Mouse (Mus musculus) heart, embryonic 15.5 days (tissue): Measurements from ENCODE around the gene Pcdh15. TPM values are rescaled to one million over a fixed set of nuclear protein-coding genes. Genes with fewer than 3 reads are reported as not detected.

Experiments
- ATAC-seq: fragments of 200-750 bp; cut with Nextera tagmentation; replicated peaks from 2 replicates; pipeline ENCODE4 v1.8.0; 2017; ENCODE audit warnings: low read depth, moderate TSS enrichment; ENCODE audit not compliant: insufficient number of reproducible peaks, insufficient read depth, low FRiP score
- H3K27ac ChIP-seq: fragments of 300-500 bp; sonication (generic); 2 replicates; pipeline ENCODE4 v1.5.1; 2015; ENCODE audit warnings: mild to moderate bottlenecking, inconsistent platforms
- H3K27me3 ChIP-seq: fragments of 300-500 bp; sonication (generic); 2 replicates; pipeline ENCODE4 v1.6.1; 2015; ENCODE audit warnings: inconsistent platforms
- H3K36me3 ChIP-seq: fragments of 300-500 bp; sonication (generic); 2 replicates; pipeline ENCODE4 v1.6.1; 2015; ENCODE audit warnings: mild to moderate bottlenecking, inconsistent platforms
- H3K4me1 ChIP-seq: fragments of 300-500 bp; sonication (generic); replicated peaks from 2 replicates; pipeline ENCODE4 v1.6.1; 2015; ENCODE audit warnings: inconsistent platforms
- H3K4me2 ChIP-seq: fragments of 300-500 bp; sonication (generic); 2 replicates; pipeline ENCODE4 v1.6.1; 2015; ENCODE audit warnings: inconsistent platforms, mild to moderate bottlenecking, moderate library complexity
- H3K4me3 ChIP-seq: fragments of 300-500 bp; sonication (generic); 2 replicates; pipeline ENCODE4 v1.5.1; 2015; ENCODE audit warnings: mild to moderate bottlenecking, inconsistent platforms
- H3K9ac ChIP-seq: fragments of 300-500 bp; sonication (generic); 2 replicates; pipeline ENCODE4 v1.6.1; 2015; ENCODE audit warnings: mild to moderate bottlenecking, inconsistent platforms
- H3K9me3 ChIP-seq: fragments of 300-500 bp; sonication (generic); replicated peaks from 2 replicates; pipeline ENCODE4 v1.6.1; 2016; ENCODE audit warnings: inconsistent platforms
- WGBS: fragments of 180-500 bp; shearing (Covaris S2); methylation state at CpG from one replicate; pipeline ENCODE4 v1.1.7; 2015; ENCODE audit warnings: mixed read lengths; 5-methylcytosine and 5-hydroxymethylcytosine counted together
- polyA plus RNA-seq: library from polyadenylated mRNA; unstranded; fragments of >200 nt; fragmentation: Nextera tagmentation; extraction: Ambion mirVana; gene quantifications from 2 replicates; pipeline ENCODE4 v1.2.1, GENCODE M21; 2015

Gene Pcdh15
- polyA plus RNA-seq, 1 experiment from 2014 or later, result 0.45 TPM

DNA sequence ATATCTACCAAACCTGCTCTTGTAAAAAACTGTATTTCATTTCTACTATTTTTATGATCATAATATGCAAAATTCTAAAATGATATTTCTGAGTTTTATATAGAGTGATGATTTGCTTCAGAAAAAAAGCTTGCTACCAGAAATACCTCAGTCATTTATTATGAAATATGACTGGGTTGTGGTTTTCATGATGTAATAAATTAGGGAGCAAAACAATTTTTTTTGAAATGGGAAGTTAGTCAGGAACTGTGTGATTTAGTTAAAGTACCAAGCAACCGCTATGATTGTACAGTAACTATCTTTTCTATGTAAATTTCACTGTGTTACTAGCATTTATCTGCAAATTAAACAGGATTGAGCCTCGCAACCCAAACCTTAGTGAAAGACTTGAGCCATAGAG lies 1480.8 kb downstream of the Pcdh15 start:
- Histone ChIP-seq H3K27ac (no peak overlapping the region), H3K9me3 (no peaks in the 10 kb centered on the region), H3K4me2 (no peak overlapping the region), H3K4me3 (no peak overlapping the region), H3K4me1 (no peaks in the 10 kb centered on the region), H3K9ac (no peak overlapping the region), H3K27me3 (no peaks in the 10 kb centered on the region), H3K36me3 (no peaks in the 10 kb centered on the region)
- WGBS, result 82% methylated on average over 2 of the region's 2 CpGs
- no peak for ATAC-seq

DNA sequence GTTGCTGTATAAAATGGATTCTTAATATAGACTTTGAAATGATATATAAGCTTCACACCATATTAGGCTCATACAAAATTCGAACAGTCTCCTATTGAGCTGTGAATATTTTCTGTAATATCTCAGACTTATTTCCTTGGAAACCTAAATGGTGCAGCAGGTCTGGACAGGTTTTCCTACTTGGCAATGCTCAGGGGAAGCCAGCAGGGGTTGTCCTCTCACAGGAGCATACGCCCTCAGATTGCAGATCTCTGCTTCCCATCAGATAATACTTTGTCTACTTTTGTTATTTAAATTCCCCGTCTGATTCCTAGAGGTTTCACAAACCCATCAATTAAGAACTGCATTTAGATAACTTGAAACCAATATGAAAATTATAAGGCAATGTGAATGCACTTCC lies 1492.7 kb downstream of the Pcdh15 start:
- no peak for ATAC-seq
- Histone ChIP-seq H3K4me2 (no peak overlapping the region), H3K9ac (no peak overlapping the region), H3K36me3 (no peaks in the 10 kb centered on the region), H3K27me3 (no peaks in the 10 kb centered on the region), H3K9me3 (no peaks in the 10 kb centered on the region), H3K4me3 (no peak overlapping the region), H3K27ac (no peak overlapping the region), H3K4me1 (no peaks in the 10 kb centered on the region)
- 56% methylated on average over 3 of the region's 3 CpGs for WGBS

DNA sequence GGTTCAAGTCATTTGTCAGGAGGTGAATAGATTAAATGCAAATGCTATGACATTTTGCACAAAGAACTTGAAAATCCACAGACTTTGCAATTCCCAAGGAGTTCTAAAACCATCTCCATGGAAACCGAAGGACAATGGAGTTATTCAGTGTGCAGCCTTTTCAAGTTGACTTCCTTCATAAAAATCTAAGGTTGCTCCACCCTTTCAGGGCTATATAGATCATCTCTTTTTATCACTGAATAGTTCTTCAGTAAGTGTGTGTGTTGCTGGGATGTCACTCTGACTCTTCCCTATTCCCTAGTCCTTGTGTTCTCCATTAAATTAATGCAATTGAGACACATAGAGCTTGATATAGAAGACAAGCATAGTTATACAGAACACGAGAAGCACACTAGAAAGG lies 1508.5 kb downstream of the Pcdh15 start:
- WGBS, result 76% methylated on average over 2 of the region's 2 CpGs
- Histone ChIP-seq H3K36me3 (no peaks in the 10 kb centered on the region), H3K27me3 (no peaks in the 10 kb centered on the region), H3K4me3 (no peak overlapping the region), H3K9ac (no peak overlapping the region), H3K4me1 (no peaks in the 10 kb centered on the region), H3K9me3 (no peaks in the 10 kb centered on the region), H3K27ac (no peak overlapping the region), H3K4me2 (no peak overlapping the region)
- ATAC-seq, result no peak

- WGBS, result 54% methylated on average over 2 of the region's 2 CpGs
- H3K9me3 ChIP-seq, result no peaks in the 10 kb centered on the region
- no peak overlapping the region for H3K4me2 ChIP-seq
- H3K4me1 ChIP-seq, result no peaks in the 10 kb centered on the region
- H3K27ac ChIP-seq, result no peak overlapping the region
- no peak for ATAC-seq
- H3K36me3 ChIP-seq, result no peaks in the 10 kb centered on the region
- H3K4me3 ChIP-seq, result no peak overlapping the region
- no peak overlapping the region for H3K9ac ChIP-seq
- no peaks in the 10 kb centered on the region for H3K27me3 ChIP-seq
Observed at GRCm38 (mm10) chr10:74621837-74622236, 1522.7 kb downstream of the Pcdh15 start.

DNA sequence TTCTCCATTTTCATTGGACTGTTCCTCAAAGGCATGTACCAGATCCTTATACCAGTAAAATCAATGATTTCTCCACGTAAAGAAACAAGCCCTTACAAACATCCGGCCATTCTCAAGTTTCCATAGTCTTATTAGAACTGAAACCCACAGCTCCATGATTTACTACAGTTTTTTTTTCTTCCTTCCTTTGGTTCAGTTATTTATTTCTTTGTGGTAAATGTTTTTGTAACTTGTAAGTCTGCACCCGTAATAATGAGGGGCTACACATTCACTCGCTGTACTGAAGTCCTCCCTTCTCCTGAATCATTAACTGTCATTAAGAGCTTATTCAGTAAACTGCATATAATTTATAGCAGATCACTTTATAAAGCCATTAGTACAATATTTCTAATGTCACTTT lies 1526.6 kb downstream of the Pcdh15 start:
- WGBS, result 72% methylated on average over 4 of the region's 4 CpGs
- no peaks in the 10 kb centered on the region for H3K36me3 ChIP-seq
- no peak overlapping the region for H3K9ac ChIP-seq

DNA sequence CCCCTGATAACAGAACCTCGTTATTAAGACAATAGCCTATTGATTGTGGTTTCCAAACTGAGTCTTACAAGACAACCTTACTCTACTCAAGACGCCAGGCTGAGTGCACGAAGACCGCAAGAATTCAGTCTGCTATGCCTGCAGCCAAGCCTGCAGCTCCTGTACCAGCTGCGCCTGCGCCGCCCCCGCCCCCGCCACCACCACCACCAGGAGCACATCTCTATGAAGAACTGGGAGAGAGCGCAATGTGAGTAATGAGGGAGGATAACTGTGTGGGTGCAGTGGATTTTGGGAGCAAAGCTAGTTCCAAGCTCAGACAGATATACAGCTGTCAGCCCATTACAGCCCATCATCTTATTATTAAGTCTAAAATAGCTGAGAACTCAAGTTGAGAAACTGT lies 1527.5 kb downstream of the Pcdh15 start:
- no peak for ATAC-seq
- 63% methylated on average over 10 of the region's 10 CpGs for WGBS
- H3K9me3 ChIP-seq, result no peaks in the 10 kb centered on the region
- no peaks in the 10 kb centered on the region for H3K36me3 ChIP-seq
- no peak overlapping the region for H3K27ac ChIP-seq
- no peaks in the 10 kb centered on the region for H3K27me3 ChIP-seq
- no peak overlapping the region for H3K9ac ChIP-seq
- H3K4me1 ChIP-seq, result no peaks in the 10 kb centered on the region
- H3K4me3 ChIP-seq, result no peak overlapping the region
- no peak overlapping the region for H3K4me2 ChIP-seq

More for the DNA sequence above, 1526.6 kb downstream of the Pcdh15 start:
- no peak overlapping the region for H3K4me2 ChIP-seq
- no peak overlapping the region for H3K27ac ChIP-seq
- no peaks in the 10 kb centered on the region for H3K9me3 ChIP-seq
- ATAC-seq, result no peak
- H3K27me3 ChIP-seq, result no peaks in the 10 kb centered on the region
- H3K4me3 ChIP-seq, result no peak overlapping the region
- no peaks in the 10 kb centered on the region for H3K4me1 ChIP-seq

DNA sequence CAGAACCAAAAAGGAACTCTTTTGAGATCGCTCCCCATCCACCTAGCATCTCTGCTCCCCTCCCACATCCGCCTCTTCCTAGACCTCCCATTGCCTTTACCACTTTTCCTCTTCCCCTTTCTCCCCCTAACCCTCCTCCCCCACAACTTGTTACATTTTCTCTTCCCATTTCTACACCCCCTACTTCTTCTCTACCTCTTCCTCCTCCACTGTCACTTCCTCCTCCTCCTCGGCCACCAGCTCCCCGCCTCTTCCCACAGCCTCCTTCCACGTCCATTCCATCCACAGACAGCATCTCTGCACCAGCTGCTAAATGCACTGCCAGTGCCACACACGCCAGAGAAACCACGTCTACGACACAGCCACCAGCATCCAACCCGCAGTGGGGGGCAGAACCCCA lies 1532.2 kb downstream of the Pcdh15 start:
- Histone ChIP-seq H3K27ac (no peak overlapping the region), H3K27me3 (no peaks in the 10 kb centered on the region), H3K9ac (no peak overlapping the region), H3K4me1 (no peaks in the 10 kb centered on the region), H3K9me3 (no peaks in the 10 kb centered on the region), H3K4me2 (no peak overlapping the region), H3K4me3 (no peak overlapping the region), H3K36me3 (no peaks in the 10 kb centered on the region)
- WGBS, result 74% methylated on average over 9 of the region's 9 CpGs
- no peak for ATAC-seq

DNA sequence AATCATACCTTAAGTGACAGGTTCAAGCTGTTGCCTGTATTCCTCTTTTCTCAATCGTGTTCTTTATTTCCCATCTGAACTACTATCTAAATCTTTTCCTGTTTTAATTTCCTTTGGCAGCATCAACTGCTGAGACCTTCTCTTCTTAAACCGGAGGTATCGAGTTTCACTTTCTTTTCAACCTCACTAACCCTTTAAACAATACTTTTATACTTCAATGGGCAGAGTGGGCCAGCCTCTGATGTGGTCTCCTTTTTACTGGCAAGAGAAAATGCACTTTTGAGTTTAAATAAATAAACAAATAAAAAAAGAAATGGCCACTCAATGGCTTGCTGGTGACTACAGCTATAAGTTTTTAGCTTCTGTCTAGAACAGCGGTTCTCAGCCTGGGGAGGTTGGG lies 1537.9 kb downstream of the Pcdh15 start:
- WGBS, result 54% methylated on average over 4 of the region's 4 CpGs
- ATAC-seq, result no peak

GRCm38 (mm10) chr10:74642125-74642524 lies 1543.0 kb downstream of the Pcdh15 start:
- Histone ChIP-seq H3K27me3 (no peaks in the 10 kb centered on the region), H3K4me2 (no peak overlapping the region), H3K27ac (no peak overlapping the region), H3K9me3 (no peaks in the 10 kb centered on the region), H3K36me3 (no peaks in the 10 kb centered on the region), H3K4me3 (no peak overlapping the region), H3K4me1 (no peaks in the 10 kb centered on the region), H3K9ac (no peak overlapping the region)
- ATAC-seq, result no peak
- 57% methylated on average over 6 of the region's 6 CpGs for WGBS

More for the DNA sequence above, 1537.9 kb downstream of the Pcdh15 start:
- Histone ChIP-seq H3K4me3 (no peak overlapping the region), H3K4me2 (no peak overlapping the region), H3K27me3 (no peaks in the 10 kb centered on the region), H3K9me3 (no peaks in the 10 kb centered on the region), H3K9ac (no peak overlapping the region), H3K4me1 (no peaks in the 10 kb centered on the region), H3K36me3 (no peaks in the 10 kb centered on the region), H3K27ac (no peak overlapping the region)

DNA sequence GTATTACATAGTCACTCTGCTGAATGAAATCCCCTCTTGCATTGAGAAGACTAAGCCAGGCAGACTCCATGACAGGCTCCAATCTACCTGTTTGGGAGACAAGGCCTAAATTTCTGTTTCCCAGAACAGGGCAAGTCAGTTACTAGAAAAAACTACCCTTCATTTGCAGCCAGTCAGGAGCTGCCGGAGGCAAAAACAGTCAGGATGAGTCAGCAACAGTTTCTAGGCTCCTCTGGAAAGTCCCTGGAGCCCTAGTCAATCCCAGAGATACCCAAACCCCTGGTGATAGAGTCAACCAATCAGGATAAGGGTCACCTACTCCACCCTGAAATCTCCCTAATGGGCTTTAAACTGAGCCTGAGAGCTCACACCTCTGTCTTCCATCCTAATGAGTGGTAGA lies 1564.0 kb downstream of the Pcdh15 start:
- no peaks in the 10 kb centered on the region for H3K27me3 ChIP-seq
- no peak overlapping the region for H3K4me2 ChIP-seq
- no peak overlapping the region for H3K27ac ChIP-seq
- H3K4me1 ChIP-seq, result no peaks in the 10 kb centered on the region
- ATAC-seq, result no peak
- 77% methylated on average over 1 of the region's 1 CpGs for WGBS
- H3K9ac ChIP-seq, result no peak overlapping the region
- no peaks in the 10 kb centered on the region for H3K36me3 ChIP-seq
- no peaks in the 10 kb centered on the region for H3K9me3 ChIP-seq
- no peak overlapping the region for H3K4me3 ChIP-seq

DNA sequence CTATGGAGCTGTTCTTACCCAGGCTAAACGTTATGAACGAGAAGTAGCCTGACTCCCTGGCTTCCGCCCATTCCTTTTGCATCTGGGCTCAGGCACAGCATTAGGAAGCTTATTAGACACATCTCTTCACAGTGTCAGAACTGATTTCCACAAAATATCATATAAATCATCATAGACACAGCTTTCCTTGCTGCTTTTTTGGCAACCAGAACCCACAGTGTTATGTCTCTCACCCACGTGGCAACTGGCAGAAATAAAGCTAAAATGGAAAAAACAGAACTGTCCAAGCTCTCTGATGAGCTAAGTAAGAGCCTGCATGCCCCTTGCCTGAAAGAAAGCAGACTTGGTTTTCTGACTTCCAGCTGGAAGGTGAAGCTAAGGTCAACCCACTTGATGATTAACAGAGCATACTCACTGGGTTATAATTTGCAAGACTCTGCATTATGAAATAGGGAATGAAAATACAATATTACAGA lies 1580.9 kb downstream of the Pcdh15 start:
- Histone ChIP-seq H3K4me1 (peaks cover 7% of the 10 kb centered on the region; the same call in 1 of the 2 replicates), H3K4me3 (no peak overlapping the region), H3K9ac (no peak overlapping the region), H3K4me2 (no peak overlapping the region), H3K36me3 (no peaks in the 10 kb centered on the region), H3K27ac (no peak overlapping the region), H3K27me3 (no peaks in the 10 kb centered on the region), H3K9me3 (no peaks in the 10 kb centered on the region)
- WGBS, result 41% methylated on average over 4 of the region's 4 CpGs
- no peak for ATAC-seq

- Histone ChIP-seq H3K27me3 (no peaks in the 10 kb centered on the region), H3K36me3 (no peaks in the 10 kb centered on the region), H3K4me1 (peaks cover 7% of the 10 kb centered on the region; the same call in 1 of the 2 replicates), H3K4me2 (no peak overlapping the region), H3K9me3 (no peaks in the 10 kb centered on the region), H3K4me3 (no peak overlapping the region), H3K9ac (no peak overlapping the region), H3K27ac (no peak overlapping the region)
- WGBS, result 38% methylated on average over 1 of the region's 1 CpGs
- no peak for ATAC-seq
Observed at GRCm38 (mm10) chr10:74680559-74680958, 1581.4 kb downstream of the Pcdh15 start.
